Mouse (Mus musculus) spleen, postnatal 4 days (tissue): Measurements from ENCODE around the gene Snap91.

Experiments
- DNase-seq, 2 experiments: peaks; one replicate each; pipeline ENCODE4 v3.0.0; 2022; ENCODE audit warnings: low spot score in 2 of 2

Snap91 gene

GRCm38 (mm10) chr9:86744041-86744440 lies 136.4 kb downstream of the Snap91 start:
- no peak for DNase-seq

GRCm38 (mm10) chr9:86742959-86743911 lies 137.2 kb downstream of the Snap91 start, which contains the start of gene Prss35:
Gene Prss35 (plus strand): TSS chr9:86743649.
- no peak for DNase-seq

GRCm38 (mm10) chr9:86739971-86740370 lies 140.5 kb downstream of the Snap91 start:
- DNase-seq = no peak

GRCm38 (mm10) chr9:86738801-86739200 lies 141.7 kb downstream of the Snap91 start:
- no peak for DNase-seq

- DNase-seq = no peak
These were observed 142.4 kb downstream of the Snap91 start for GRCm38 (mm10) chr9:86738067-86738466.

GRCm38 (mm10) chr9:86736991-86737390 lies 143.5 kb downstream of the Snap91 start:
- no peak for DNase-seq

- DNase-seq = no peak
These were observed 145.7 kb downstream of the Snap91 start for GRCm38 (mm10) chr9:86734795-86735194.

- no peak for DNase-seq
These were observed 146.1 kb downstream of the Snap91 start for GRCm38 (mm10) chr9:86734357-86734756.

- DNase-seq = no peak
These were observed 150.6 kb downstream of the Snap91 start for GRCm38 (mm10) chr9:86729811-86730210.

- DNase-seq = no peak
These were observed 151.4 kb downstream of the Snap91 start for GRCm38 (mm10) chr9:86729084-86729483.

- DNase-seq = no peak
These were observed 152.1 kb downstream of the Snap91 start for GRCm38 (mm10) chr9:86728214-86728814.

- DNase-seq = no peak
These were observed 154.1 kb downstream of the Snap91 start for GRCm38 (mm10) chr9:86726381-86726720.

- DNase-seq = no peak
These were observed 154.7 kb downstream of the Snap91 start for GRCm38 (mm10) chr9:86725604-86726380.

- no peak for DNase-seq
These were observed 155.4 kb downstream of the Snap91 start for GRCm38 (mm10) chr9:86725066-86725465.

GRCm38 (mm10) chr9:86720794-86721193 lies 159.7 kb downstream of the Snap91 start:
- no peak for DNase-seq

- DNase-seq = no peak
These were observed 160.2 kb downstream of the Snap91 start for GRCm38 (mm10) chr9:86720227-86720626.

- no peak for DNase-seq
These were observed 163.3 kb downstream of the Snap91 start for GRCm38 (mm10) chr9:86717119-86717518.

GRCm38 (mm10) chr9:86716540-86716939 lies 163.9 kb downstream of the Snap91 start:
- no peak for DNase-seq
